Mouse (Mus musculus): ENCODE data around the gene Slc23a2. TPM values are rescaled to one million over a fixed set of nuclear protein-coding genes. Genes with fewer than 3 reads are reported as not detected.

Slc23a2 gene
- polyA plus RNA-seq, 1 experiment from 2014 or later = 14.5 TPM

GRCm38 (mm10) chr2:132022621-132023020 lies 122.3 kb downstream of the Slc23a2 start:
- Histone ChIP-seq H3K4me1 (peaks cover 19% of the 10 kb centered on the region; the same call in 1 of the 2 replicates), H3K4me3 (replicated peaks) (no peak overlapping the region), H3K4me2 (no peak overlapping the region), H3K36me3 (no peaks in the 10 kb centered on the region), H3K27ac (no peak overlapping the region), H3K27me3 (peaks cover 10% of the 10 kb centered on the region), H3K9me3 (replicated peaks) (no peaks in the 10 kb centered on the region), H3K9ac (no peak overlapping the region)
- no peak for ATAC-seq (replicated peaks; ENCODE audit: low FRiP score)
- WGBS = 71% methylated on average over 8 of the region's 8 CpGs

- no peak for ATAC-seq (replicated peaks; ENCODE audit: low FRiP score)
- Histone ChIP-seq H3K4me1 (peaks cover 18% of the 10 kb centered on the region; the same call in 1 of the 2 replicates), H3K27me3 (peaks cover under 1% of the 10 kb centered on the region; the same call in 1 of the 2 replicates), H3K4me3 (replicated peaks) (no peak overlapping the region), H3K9me3 (replicated peaks) (no peaks in the 10 kb centered on the region), H3K27ac (peak overlapping the region; percentile 18; the same call in 1 of the 2 replicates), H3K9ac (no peak overlapping the region), H3K36me3 (no peaks in the 10 kb centered on the region), H3K4me2 (no peak overlapping the region)
- WGBS = 65% methylated on average over 4 of the region's 4 CpGs
Measured at GRCm38 (mm10) chr2:132021616-132022015, 123.3 kb downstream of the Slc23a2 start.

GRCm38 (mm10) chr2:132020991-132021541 lies 123.8 kb downstream of the Slc23a2 start:
- Histone ChIP-seq H3K9me3 (replicated peaks) (no peaks in the 10 kb centered on the region), H3K4me3 (replicated peaks) (no peak overlapping the region), H3K4me1 (peaks cover 18% of the 10 kb centered on the region; the same call in 1 of the 2 replicates), H3K9ac (no peak overlapping the region), H3K4me2 (no peak overlapping the region), H3K27me3 (no peaks in the 10 kb centered on the region), H3K27ac (peak overlapping the region; percentile 54; the same call in 1 of the 2 replicates), H3K36me3 (no peaks in the 10 kb centered on the region)
- no peak for ATAC-seq (replicated peaks; ENCODE audit: low FRiP score)
- WGBS = 62% methylated on average over 5 of the region's 5 CpGs

- Histone ChIP-seq H3K9me3 (replicated peaks) (no peaks in the 10 kb centered on the region), H3K4me1 (peaks cover 18% of the 10 kb centered on the region; the same call in 1 of the 2 replicates), H3K4me3 (replicated peaks) (no peak overlapping the region), H3K4me2 (no peak overlapping the region), H3K27me3 (no peaks in the 10 kb centered on the region), H3K9ac (no peak overlapping the region), H3K36me3 (no peaks in the 10 kb centered on the region), H3K27ac (0 out of 2 replicates have a peak overlapping the region, but pooled peaks have one; percentile 54)
- WGBS = 52% methylated on average over 7 of the region's 7 CpGs
- no peak for ATAC-seq (replicated peaks; ENCODE audit: low FRiP score)
Measured at GRCm38 (mm10) chr2:132020420-132020819, 124.5 kb downstream of the Slc23a2 start.

- no peak overlapping the region for H3K27ac ChIP-seq
- WGBS = 68% methylated on average over 3 of the region's 3 CpGs
Measured at GRCm38 (mm10) chr2:132019372-132019811, 125.5 kb downstream of the Slc23a2 start.

GRCm38 (mm10) chr2:132018156-132018555 lies 126.8 kb downstream of the Slc23a2 start:
- H3K36me3 ChIP-seq = no peaks in the 10 kb centered on the region

More at GRCm38 (mm10) chr2:132019372-132019811, 125.5 kb downstream of the Slc23a2 start:
- peaks cover 18% of the 10 kb centered on the region; the same call in 1 of the 2 replicates for H3K4me1 ChIP-seq
- H3K4me2 ChIP-seq = no peak overlapping the region
- H3K9ac ChIP-seq = no peak overlapping the region
- no peak for ATAC-seq (replicated peaks; ENCODE audit: low FRiP score)
- no peak overlapping the region for H3K4me3 ChIP-seq (replicated peaks)
- no peaks in the 10 kb centered on the region for H3K9me3 ChIP-seq (replicated peaks)
- H3K27me3 ChIP-seq = no peaks in the 10 kb centered on the region
- no peaks in the 10 kb centered on the region for H3K36me3 ChIP-seq

GRCm38 (mm10) chr2:132017611-132018010 lies 127.3 kb downstream of the Slc23a2 start:
- no peak overlapping the region for H3K4me3 ChIP-seq (replicated peaks)
- H3K36me3 ChIP-seq = no peaks in the 10 kb centered on the region
- H3K4me1 ChIP-seq = peaks cover 18% of the 10 kb centered on the region; the same call in 1 of the 2 replicates
- H3K4me2 ChIP-seq = no peak overlapping the region
- no peaks in the 10 kb centered on the region for H3K27me3 ChIP-seq
- ATAC-seq (replicated peaks; ENCODE audit: low FRiP score) = no peak
- WGBS = 36% methylated on average over 7 of the region's 7 CpGs
- no peaks in the 10 kb centered on the region for H3K9me3 ChIP-seq (replicated peaks)
- no peak overlapping the region for H3K9ac ChIP-seq
- no peak overlapping the region for H3K27ac ChIP-seq

More at GRCm38 (mm10) chr2:132018156-132018555, 126.8 kb downstream of the Slc23a2 start:
- Histone ChIP-seq H3K9me3 (replicated peaks) (no peaks in the 10 kb centered on the region), H3K27me3 (no peaks in the 10 kb centered on the region), H3K4me2 (no peak overlapping the region), H3K4me1 (peaks cover 18% of the 10 kb centered on the region; the same call in 1 of the 2 replicates), H3K9ac (no peak overlapping the region), H3K27ac (no peak overlapping the region), H3K4me3 (replicated peaks) (no peak overlapping the region)
- 63% methylated on average over 4 of the region's 4 CpGs for WGBS
- no peak for ATAC-seq (replicated peaks; ENCODE audit: low FRiP score)

- 0 out of 2 replicates have a peak, but pooled peaks cover 3% of the 10 kb centered on the region for H3K36me3 ChIP-seq
- H3K9me3 ChIP-seq (replicated peaks) = no peaks in the 10 kb centered on the region
- ATAC-seq (replicated peaks; ENCODE audit: low FRiP score) = no peak
- no peaks in the 10 kb centered on the region for H3K27me3 ChIP-seq
- WGBS = 88% methylated on average over 1 of the region's 1 CpGs
- H3K4me1 ChIP-seq = peaks cover 9% of the 10 kb centered on the region; the same call in 1 of the 2 replicates
- H3K9ac ChIP-seq = no peak overlapping the region
- no peak overlapping the region for H3K4me3 ChIP-seq (replicated peaks)
- no peak overlapping the region for H3K4me2 ChIP-seq
- no peak overlapping the region for H3K27ac ChIP-seq
Measured at GRCm38 (mm10) chr2:132016034-132016433, 128.9 kb downstream of the Slc23a2 start.

- Histone ChIP-seq H3K36me3 (peaks cover 3% of the 10 kb centered on the region; the same call in 1 of the 2 replicates), H3K4me3 (replicated peaks) (no peak overlapping the region), H3K4me1 (peaks cover 8% of the 10 kb centered on the region), H3K27me3 (no peaks in the 10 kb centered on the region), H3K9ac (no peak overlapping the region), H3K9me3 (replicated peaks) (no peaks in the 10 kb centered on the region), H3K4me2 (no peak overlapping the region), H3K27ac (no peak overlapping the region)
- ATAC-seq (replicated peaks; ENCODE audit: low FRiP score) = no peak
- WGBS = 87% methylated on average over 4 of the region's 4 CpGs
Measured at GRCm38 (mm10) chr2:132013152-132013551, 131.8 kb downstream of the Slc23a2 start.

GRCm38 (mm10) chr2:132010781-132011180 lies 134.1 kb downstream of the Slc23a2 start:
- H3K9ac ChIP-seq = no peak overlapping the region
- no peak for ATAC-seq (replicated peaks; ENCODE audit: low FRiP score)
- H3K4me3 ChIP-seq (replicated peaks) = no peak overlapping the region
- H3K9me3 ChIP-seq (replicated peaks) = no peaks in the 10 kb centered on the region
- 88% methylated on average over 2 of the region's 2 CpGs for WGBS
- no peak overlapping the region for H3K27ac ChIP-seq
- peaks cover 3% of the 10 kb centered on the region; the same call in 1 of the 2 replicates for H3K36me3 ChIP-seq
- no peak overlapping the region for H3K4me2 ChIP-seq
- peaks cover 25% of the 10 kb centered on the region for H3K4me1 ChIP-seq
- no peaks in the 10 kb centered on the region for H3K27me3 ChIP-seq

GRCm38 (mm10) chr2:132008186-132008585 lies 136.7 kb downstream of the Slc23a2 start:
- Histone ChIP-seq H3K36me3 (peaks cover 3% of the 10 kb centered on the region; the same call in 1 of the 2 replicates), H3K9me3 (replicated peaks) (no peaks in the 10 kb centered on the region), H3K27ac (peak overlapping the region; percentile 64; the same call in 1 of the 2 replicates), H3K4me3 (replicated peaks) (no peak overlapping the region), H3K4me2 (no peak overlapping the region), H3K27me3 (no peaks in the 10 kb centered on the region), H3K9ac (no peak overlapping the region), H3K4me1 (peaks cover 28% of the 10 kb centered on the region)
- no peak for ATAC-seq (replicated peaks; ENCODE audit: low FRiP score)
- 29% methylated on average over 4 of the region's 4 CpGs for WGBS

GRCm38 (mm10) chr2:132007475-132007819 lies 137.5 kb downstream of the Slc23a2 start:
- Histone ChIP-seq H3K9me3 (replicated peaks) (no peaks in the 10 kb centered on the region), H3K4me1 (peaks cover 28% of the 10 kb centered on the region), H3K27ac (peak overlapping the region; percentile 76), H3K9ac (no peak overlapping the region), H3K36me3 (peaks cover 3% of the 10 kb centered on the region; the same call in 1 of the 2 replicates), H3K4me2 (no peak overlapping the region), H3K4me3 (replicated peaks) (no peak overlapping the region), H3K27me3 (no peaks in the 10 kb centered on the region)
- 15% methylated on average over 6 of the region's 6 CpGs for WGBS
- 0 out of 2 replicates have a peak, but pooled peaks have one; percentile 6 for ATAC-seq (replicated peaks; ENCODE audit: low FRiP score)
